ENCODE assay signal across 8 mouse cellular contexts in genomic region chr8:84799999-84800831, GRCm38 (mm10). TPM values are rescaled to one million over a fixed set of nuclear protein-coding genes. Genes with fewer than 3 reads are reported as not detected.
DNase-seq lines count a peak whose midpoint lies in the region; ATAC-seq and TF ChIP-seq lines count a peak whose summit lies in the region.

Gene Nfix (minus strand): TSS chr8:84800344.

- H3K9ac ChIP-seq in intestine, embryonic 16.5 days (ENCODE audit: low read depth, low read length): peak within 1 kb of the TSS; percentile 87
- peak within 1 kb of the TSS; percentile 73 for H3K9ac ChIP-seq in midbrain, embryonic 11.5 days (ENCODE audit: low read length)

- peak; percentile 48 for DNase-seq in thymus, adult 2 months
- no peak for DNase-seq in thymus, adult 18-20 months
- DNase-seq in cerebellum, postnatal 14 days: peak; percentile 89 to 90
- peak; percentile 73 for DNase-seq in limb, embryonic 10.5 days (ENCODE audit: low spot score)
- peak; percentile 93 for DNase-seq in midbrain, embryonic 11.5 days (ENCODE audit: low spot score, missing footprints)
- DNase-seq in testis, postnatal 10 days (ENCODE audit: low spot score): peak; percentile 80

- ATAC-seq in granulocyte monocyte progenitor cell, adult 5-6 weeks (replicated peaks; ENCODE audit: poor library complexity, severe bottlenecking): peak; percentile 54
- ATAC-seq in intestine, embryonic 16.5 days: peak; percentile 48
- ATAC-seq in midbrain, embryonic 11.5 days (ENCODE audit: low FRiP score): peak; percentile 60

- peak within 1 kb of the TSS; percentile 94 for H3K4me2 ChIP-seq in intestine, embryonic 16.5 days (ENCODE audit: low read depth, low read length)
- peak within 1 kb of the TSS; percentile 92 for H3K4me2 ChIP-seq in midbrain, embryonic 11.5 days

- no peaks in the 10 kb centered on the region; the same call in 1 of the 2 replicates for H3K27me3 ChIP-seq in thymus, adult 2 months (ENCODE audit: control insufficient read depth, insufficient read depth, low read length)
- H3K27me3 ChIP-seq in intestine, embryonic 16.5 days (replicated peaks; ENCODE audit: control insufficient read depth, insufficient read depth, low read length): peaks cover 67% of the 10 kb centered on the region
- H3K27me3 ChIP-seq in limb, embryonic 10.5 days (ENCODE audit: low read depth, poor library complexity, severe bottlenecking): peaks cover 97% of the 10 kb centered on the region
- peaks cover 89% of the 10 kb centered on the region for H3K27me3 ChIP-seq in midbrain, embryonic 11.5 days (ENCODE audit: control insufficient read depth, insufficient read depth, low read length)

- no peak within 1 kb of the TSS for H3K27ac ChIP-seq in thymus, adult 2 months (ENCODE audit: control insufficient read depth, insufficient read depth, low read length)
- peak within 1 kb of the TSS; percentile 77 for H3K27ac ChIP-seq in intestine, embryonic 16.5 days (ENCODE audit: low read length)
- peak within 1 kb of the TSS; percentile 82 for H3K27ac ChIP-seq in limb, embryonic 10.5 days
- H3K27ac ChIP-seq in midbrain, embryonic 11.5 days (ENCODE audit: low read depth, low read length): no peak within 1 kb of the TSS

- 25% methylated on average over 121 of the region's 125 CpGs for WGBS in thymus, adult 2 months
- WGBS in intestine, embryonic 16.5 days: under 1% methylated on average over 73 of the region's 125 CpGs
- 23% methylated on average over 107 of the region's 125 CpGs for WGBS in limb, embryonic 10.5 days
- WGBS in midbrain, embryonic 11.5 days: 2% methylated on average over 68 of the region's 125 CpGs

- H3K36me3 ChIP-seq in thymus, adult 2 months (ENCODE audit: control insufficient read depth, insufficient read depth, low read length): no peaks in the 10 kb centered on the region
- no peaks in the 10 kb centered on the region for H3K36me3 ChIP-seq in intestine, embryonic 16.5 days (ENCODE audit: control insufficient read depth, insufficient read depth, low read length)
- no peaks in the 10 kb centered on the region for H3K36me3 ChIP-seq in limb, embryonic 10.5 days
- H3K36me3 ChIP-seq in midbrain, embryonic 11.5 days (ENCODE audit: control insufficient read depth, insufficient read depth, low read length): no peaks in the 10 kb centered on the region

- peak within 1 kb of the TSS; percentile 52 for H3K4me3 ChIP-seq in thymus, adult 2 months (ENCODE audit: control insufficient read depth, insufficient read depth, low read length)
- H3K4me3 ChIP-seq in intestine, embryonic 16.5 days (ENCODE audit: low read length): peak within 1 kb of the TSS; percentile 74
- H3K4me3 ChIP-seq in limb, embryonic 10.5 days: peak within 1 kb of the TSS; percentile 59
- H3K4me3 ChIP-seq in midbrain, embryonic 11.5 days (ENCODE audit: low read depth, low read length): peak within 1 kb of the TSS; percentile 68

- no peak for TF ChIP-seq CTCF in thymus, adult 2 months (IDR thresholded peaks at IDR 0.05; ENCODE audit: borderline replicate concordance, control insufficient read depth, extremely low read depth, insufficient read depth, low read length, poor library complexity)

- H3K9me3 ChIP-seq in intestine, embryonic 16.5 days (ENCODE audit: control insufficient read depth, low read length): no peaks in the 10 kb centered on the region
- no peaks in the 10 kb centered on the region for H3K9me3 ChIP-seq in limb, embryonic 10.5 days (replicated peaks)
- H3K9me3 ChIP-seq in midbrain, embryonic 11.5 days (ENCODE audit: control insufficient read depth, low read length): no peaks in the 10 kb centered on the region

- TF ChIP-seq POLR2A in thymus, adult 2 months (IDR thresholded peaks at IDR 0.05; ENCODE audit: control insufficient read depth, extremely low read depth, insufficient read depth, low read length, poor library complexity): no peak

- peaks cover 8% of the 10 kb centered on the region; the same call in 1 of the 2 replicates for H3K4me1 ChIP-seq in thymus, adult 2 months (replicated peaks; ENCODE audit: control insufficient read depth, insufficient read depth, low read length)
- peaks cover 8% of the 10 kb centered on the region for H3K4me1 ChIP-seq in intestine, embryonic 16.5 days (ENCODE audit: control insufficient read depth, insufficient read depth, low read length)
- H3K4me1 ChIP-seq in limb, embryonic 10.5 days: peaks cover 23% of the 10 kb centered on the region
- peaks cover 8% of the 10 kb centered on the region for H3K4me1 ChIP-seq in midbrain, embryonic 11.5 days (ENCODE audit: control insufficient read depth, insufficient read depth, low read length)

RNA-seq across cellular contexts. Expression of gene Nfix, which starts in this region (rescaled TPM):
- polyA plus RNA-seq in thymus, adult 2 months (2012; rRNA removed): 17.7 and 18.2 TPM in 2 replicates
- 25.7 and 51.2 TPM in 2 replicates for total RNA-seq in granulocyte monocyte progenitor cell, adult 5-6 weeks (2014; fragmentation: Nextera tagmentation)
- total RNA-seq in granulocyte monocyte progenitor cell, adult 5-6 weeks (2017): 9.5 and 12.8 TPM in 2 replicates
- polyA plus RNA-seq in intestine, embryonic 16.5 days (2015; fragmentation: Nextera tagmentation; extraction: Ambion mirVana): 9.7 and 11.8 TPM in 2 replicates
- polyA plus RNA-seq in limb, embryonic 10.5 days (2016; fragmentation: Nextera tagmentation; extraction: Ambion mirVana): 0.24 and 2.1 TPM in 2 replicates
- 2.2 and 2.5 TPM in 2 replicates for polyA plus RNA-seq in midbrain, embryonic 11.5 days (2014; fragmentation: Nextera tagmentation; extraction: Ambion mirVana)

Comparison
In these comparisons a context has a peak if more than half of its experiments do, and no peak if none do; other contexts are left out.
1. DNase-seq: peak in thymus, adult 2 months (single experiment), cerebellum, postnatal 14 days (2 of 2), limb, embryonic 10.5 days (single experiment), midbrain, embryonic 11.5 days (single experiment) and testis, postnatal 10 days (single experiment); none in thymus, adult 18-20 months (0 of 2).
2. H3K27ac ChIP-seq: peak in intestine, embryonic 16.5 days (single experiment) and limb, embryonic 10.5 days (single experiment); none in thymus, adult 2 months (single experiment) and midbrain, embryonic 11.5 days (single experiment).
3. Peak in every context shown above with its lines, with median percentiles within 50 percentile points of each other: H3K4me3 ChIP-seq and ATAC-seq.